Mouse (Mus musculus) MEL (cell line): Measurements from ENCODE around the gene Zc3hav1l. TPM values are rescaled to one million over a fixed set of nuclear protein-coding genes. Genes with fewer than 3 reads are reported as not detected.

Source experiments
- DNase-seq: peaks from one replicate; pipeline ENCODE4 v3.0.0; 2011; ENCODE audit warnings: low read depth, low spot score
- H3K27ac ChIP-seq: 2 replicates; pipeline ENCODE4 v1.5.1; 2012; ENCODE audit warnings: low read depth, mild to moderate bottlenecking, control low read depth, low read length, moderate library complexity; ENCODE audit not compliant: control insufficient read depth
- H3K27me3 ChIP-seq, 2 experiments: fragments of 150-350 bp in 1 of 2; sonication (generic) in 1 of 2; 2 replicates each; pipeline ENCODE4 v1.6.1; 2012; ENCODE audit warnings: low read length in 2 of 2, mild to moderate bottlenecking in 2 of 2, improper control_type of control experiment in 1 of 2, moderate library complexity in 1 of 2; ENCODE audit not compliant: insufficient read depth in 2 of 2, control insufficient read depth in 1 of 2
- H3K36me3 ChIP-seq, 2 experiments: 2 replicates each; pipeline ENCODE4 v1.6.1; 2012 to 2014; ENCODE audit warnings: low read length in 2 of 2, improper control_type of control experiment in 1 of 2, inconsistent platforms in 1 of 2, mild to moderate bottlenecking in 1 of 2; ENCODE audit not compliant: insufficient read depth in 2 of 2, control insufficient read depth in 1 of 2
- H3K4me1 ChIP-seq, 2 experiments: fragments of 150-350 bp in 1 of 2; sonication (generic) in 1 of 2; 2 replicates each; pipeline ENCODE4 v1.6.1; 2012; ENCODE audit warnings: low read length in 2 of 2, improper control_type of control experiment in 1 of 2, mild to moderate bottlenecking in 1 of 2; ENCODE audit not compliant: insufficient read depth in 2 of 2, control insufficient read depth in 1 of 2
- H3K4me3 ChIP-seq, 2 experiments: fragments of 150-350 bp in 1 of 2; sonication (generic) in 1 of 2; 2 replicates each; pipeline ENCODE4 v1.5.1; 2012; ENCODE audit warnings: low read depth in 2 of 2, low read length in 2 of 2, mild to moderate bottlenecking in 2 of 2, moderate library complexity in 2 of 2, control low read depth in 1 of 2, improper control_type of control experiment in 1 of 2; ENCODE audit not compliant: control insufficient read depth in 1 of 2, insufficient read depth in 1 of 2
- H3K79me2 ChIP-seq: 2 replicates; pipeline ENCODE4 v1.6.1; 2012; ENCODE audit warnings: mild to moderate bottlenecking, low read length, moderate library complexity; ENCODE audit not compliant: control insufficient read depth, poor library complexity, insufficient read depth
- H3K9ac ChIP-seq: 2 replicates; pipeline ENCODE4 v1.6.1; 2012; ENCODE audit warnings: low read depth, mild to moderate bottlenecking, control low read depth, low read length, moderate library complexity; ENCODE audit not compliant: control insufficient read depth, poor library complexity, severe bottlenecking
- H3K9me3 ChIP-seq: fragments of 150-350 bp; sonication (generic); replicated peaks from 2 replicates; pipeline ENCODE4 v1.6.1; 2012; ENCODE audit warnings: mild to moderate bottlenecking, low read length, improper control_type of control experiment, moderate library complexity; ENCODE audit not compliant: insufficient read depth
- BHLHE40 ChIP-seq: IDR thresholded peaks from 2 replicates; pipeline ENCODE4 v1.6.1; 2012; ENCODE audit warnings: low read depth, mild to moderate bottlenecking, inconsistent platforms, low read length, improper control_type of control experiment, borderline replicate concordance
- CHD1 ChIP-seq: IDR thresholded peaks from 2 replicates; pipeline ENCODE4 v1.6.1; 2012; ENCODE audit warnings: low read depth, mild to moderate bottlenecking, inconsistent platforms, low read length, improper control_type of control experiment
- CHD2 ChIP-seq: IDR thresholded peaks from 2 replicates; pipeline ENCODE4 v1.6.1; 2011; ENCODE audit warnings: low read length, improper control_type of control experiment
- CTCF ChIP-seq, 3 experiments: IDR thresholded peaks in 2 of 3; conservative IDR thresholded peaks in 1 of 3; 2 replicates each; pipeline ENCODE4 v1.5.1; 2011 to 2012; ENCODE audit warnings: low read length in 3 of 3, low read depth in 2 of 3, mild to moderate bottlenecking in 2 of 3, improper control_type of control experiment in 1 of 3, inconsistent platforms in 1 of 3, mixed read lengths in 1 of 3, moderate library complexity in 1 of 3; ENCODE audit not compliant: control insufficient read depth in 1 of 3, insufficient read depth in 1 of 3, poor library complexity in 1 of 3, severe bottlenecking in 1 of 3
- ELF1 ChIP-seq: IDR thresholded peaks from 2 replicates; pipeline ENCODE4 v1.6.1; 2014; ENCODE audit warnings: low read depth, mild to moderate bottlenecking, inconsistent platforms, low read length, improper control_type of control experiment, moderate library complexity
- EP300 ChIP-seq, 2 experiments: IDR thresholded peaks; 2 replicates each; pipeline ENCODE4 v1.6.1; 2011; ENCODE audit warnings: improper control_type of control experiment in 2 of 2, low read length in 2 of 2, low read depth in 1 of 2, mild to moderate bottlenecking in 1 of 2
- GABPA ChIP-seq: IDR thresholded peaks from 2 replicates; pipeline ENCODE4 v1.6.1; 2012; ENCODE audit warnings: low read depth, mild to moderate bottlenecking, inconsistent platforms, low read length, improper control_type of control experiment, moderate library complexity
- GATA1 ChIP-seq: IDR thresholded peaks from 2 replicates; pipeline ENCODE4 v1.6.1; 2011; ENCODE audit warnings: low read depth, low read length, improper control_type of control experiment
- HCFC1 ChIP-seq: IDR thresholded peaks from 2 replicates; pipeline ENCODE4 v1.6.1; 2012; ENCODE audit warnings: low read depth, mild to moderate bottlenecking, inconsistent platforms, low read length, improper control_type of control experiment, moderate library complexity
- JUND ChIP-seq: IDR thresholded peaks from 2 replicates; pipeline ENCODE4 v1.6.1; 2011; ENCODE audit warnings: low read depth, mild to moderate bottlenecking, improper control_type of control experiment, low read length
- KAT2A ChIP-seq: conservative IDR thresholded peaks from 2 replicates; pipeline ENCODE4 v1.6.1; 2012; ENCODE audit warnings: low read depth, low read length, improper control_type of control experiment, inconsistent platforms
- MAFK ChIP-seq: IDR thresholded peaks from 2 replicates; pipeline ENCODE4 v1.6.1; 2011; ENCODE audit warnings: low read depth, mild to moderate bottlenecking, low read length, improper control_type of control experiment, borderline replicate concordance
- MAX ChIP-seq: IDR thresholded peaks from 2 replicates; pipeline ENCODE4 v1.6.1; 2011; ENCODE audit warnings: low read length, improper control_type of control experiment
- MAZ ChIP-seq: IDR thresholded peaks from 2 replicates; pipeline ENCODE4 v1.6.1; 2012; ENCODE audit warnings: low read depth, mild to moderate bottlenecking, inconsistent platforms, low read length, improper control_type of control experiment
- MEF2A ChIP-seq: IDR thresholded peaks from 2 replicates; pipeline ENCODE4 v1.6.1; 2014; ENCODE audit warnings: low read depth, mild to moderate bottlenecking, inconsistent platforms, low read length, improper control_type of control experiment; ENCODE audit not compliant: poor library complexity, insufficient replicate concordance, severe bottlenecking; ENCODE audit errors: extremely low read depth
- MYB ChIP-seq: IDR thresholded peaks from 2 replicates; pipeline ENCODE4 v1.6.1; 2011; ENCODE audit warnings: mild to moderate bottlenecking, low read depth, low read length, improper control_type of control experiment
- MYC ChIP-seq: IDR thresholded peaks from 2 replicates; pipeline ENCODE4 v1.6.1; 2011; ENCODE audit warnings: low read depth, mild to moderate bottlenecking, low read length, improper control_type of control experiment, moderate library complexity
- NELFE ChIP-seq: IDR thresholded peaks from 2 replicates; pipeline ENCODE4 v1.6.1; 2011; ENCODE audit warnings: low read depth, low read length, improper control_type of control experiment
- NRF1 ChIP-seq: IDR thresholded peaks from 2 replicates; pipeline ENCODE4 v1.6.1; 2014; ENCODE audit warnings: low read depth, mild to moderate bottlenecking, inconsistent platforms, low read length, improper control_type of control experiment, moderate library complexity; ENCODE audit not compliant: poor library complexity, insufficient read depth, severe bottlenecking
- POLR2A ChIP-seq, 2 experiments: IDR thresholded peaks; 2 replicates each; pipeline ENCODE4 v1.6.1; 2011 to 2012; ENCODE audit warnings: low read length in 2 of 2, mild to moderate bottlenecking in 2 of 2, control low read depth in 1 of 2, improper control_type of control experiment in 1 of 2, low read depth in 1 of 2, moderate library complexity in 1 of 2; ENCODE audit not compliant: control insufficient read depth in 1 of 2, insufficient read depth in 1 of 2, poor library complexity in 1 of 2
- POLR2AphosphoS2 ChIP-seq: IDR thresholded peaks from 2 replicates; pipeline ENCODE4 v1.6.1; 2011; ENCODE audit warnings: low read length, improper control_type of control experiment
- POLR2AphosphoS5 ChIP-seq: IDR thresholded peaks from 2 replicates; pipeline ENCODE4 v1.6.1; 2012; ENCODE audit warnings: low read depth, borderline replicate concordance, mild to moderate bottlenecking, inconsistent platforms, low read length, moderate library complexity, mixed read lengths
- RAD21 ChIP-seq: IDR thresholded peaks from 2 replicates; pipeline ENCODE4 v1.6.1; 2011; ENCODE audit warnings: mild to moderate bottlenecking, low read depth, low read length, improper control_type of control experiment
- SIN3A ChIP-seq: IDR thresholded peaks from 2 replicates; pipeline ENCODE4 v1.6.1; 2012; ENCODE audit warnings: low read length, improper control_type of control experiment, inconsistent platforms
- TAL1 ChIP-seq: IDR thresholded peaks from 2 replicates; pipeline ENCODE4 v1.6.1; 2012; ENCODE audit warnings: mild to moderate bottlenecking, inconsistent platforms, low read length, moderate library complexity, mixed read lengths
- TBP ChIP-seq: IDR thresholded peaks from 2 replicates; pipeline ENCODE4 v1.8.0; 2011; ENCODE audit warnings: low read depth, low read length, improper control_type of control experiment
- TCF12 ChIP-seq: IDR thresholded peaks from 2 replicates; pipeline ENCODE4 v1.6.1; 2014; ENCODE audit warnings: low read depth, mild to moderate bottlenecking, inconsistent platforms, low read length, improper control_type of control experiment, moderate library complexity
- UBTF ChIP-seq: IDR thresholded peaks from 2 replicates; pipeline ENCODE4 v1.6.1; 2012; ENCODE audit warnings: low read depth, mild to moderate bottlenecking, inconsistent platforms, low read length, improper control_type of control experiment, moderate library complexity, borderline replicate concordance; ENCODE audit not compliant: insufficient read depth
- USF1 ChIP-seq: IDR thresholded peaks from 2 replicates; pipeline ENCODE4 v1.6.1; 2014; ENCODE audit warnings: low read depth, mild to moderate bottlenecking, inconsistent platforms, low read length, improper control_type of control experiment, moderate library complexity
- USF2 ChIP-seq, 2 experiments: IDR thresholded peaks; 2 replicates each; pipeline ENCODE4 v1.6.1; 2011 to 2012; ENCODE audit warnings: improper control_type of control experiment in 2 of 2, low read length in 2 of 2, borderline replicate concordance in 1 of 2, inconsistent platforms in 1 of 2, low read depth in 1 of 2, mild to moderate bottlenecking in 1 of 2; ENCODE audit not compliant: insufficient read depth in 1 of 2
- ZC3H11A ChIP-seq: IDR thresholded peaks from 2 replicates; pipeline ENCODE4 v1.6.1; 2012; ENCODE audit warnings: low read depth, mild to moderate bottlenecking, inconsistent platforms, low read length, improper control_type of control experiment
- polyA plus RNA-seq, 2 experiments: library from polyadenylated mRNA; stranded (reverse) in 1 of 2; unstranded in 1 of 2; fragments of >175 nt in 1 of 2; fragments of >200 nt in 1 of 2; gene quantifications; 2 replicates each; pipeline versions ENCODE4 v1.2.1 to v1.2.4; 2012; ENCODE audit warnings: low replicate concordance in 2 of 2, low read depth in 1 of 2; ENCODE audit not compliant: insufficient read length in 2 of 2, insufficient read depth in 1 of 2, missing spikeins in 1 of 2
- total RNA-seq: library from RNA; depleted of rRNA; stranded (reverse); fragments of 300-350 nt; gene quantifications from 2 replicates; pipeline ENCODE4 v1.2.3, GENCODE M21; 2012

Zc3hav1l gene
- total and polyA plus RNA-seq, 3 experiments, result 2.0 to 5.8 TPM; not detected in 1

- Histone ChIP-seq H3K36me3 (peaks cover 0 to 31% of the 10 kb centered on the region in 2 experiments; a peak in 2 of 4 replicates), H3K4me1 (peaks cover 16 to 26% of the 10 kb centered on the region in 2 experiments), H3K79me2 (no peaks in the 10 kb centered on the region), H3K9ac (no peak overlapping the region), H3K9me3 (no peaks in the 10 kb centered on the region), H3K4me3 (no peak overlapping the region), H3K27me3 (no peaks in the 10 kb centered on the region), H3K27ac (no peak overlapping the region)
- no peak for DNase-seq
- TF ChIP-seq MAFK, result no peak
- no peak for TF ChIP-seq USF2 (IDR thresholded peaks at IDR 0.05; ENCODE audit: borderline replicate concordance in 1 of 2, insufficient read depth in 1 of 2, low read depth in 1 of 2, low read length in 2 of 2)
- TF ChIP-seq SIN3A, result no peak
- no peak for TF ChIP-seq CHD2
- TF ChIP-seq NRF1, result no peak
- no peak for TF ChIP-seq TAL1
These were observed 54.3 kb downstream of the Zc3hav1l start for GRCm38 (mm10) chr6:38244806-38245205.

GRCm38 (mm10) chr6:38244167-38244566, 54.9 kb downstream of the Zc3hav1l start:
- no peaks in the 10 kb centered on the region for H3K27me3 ChIP-seq
- H3K27ac ChIP-seq, result no peak overlapping the region
- H3K9ac ChIP-seq, result no peak overlapping the region
- peaks cover 0 to 29% of the 10 kb centered on the region in 2 experiments; a peak in 2 of 4 replicates for H3K36me3 ChIP-seq
- peaks cover 16 to 26% of the 10 kb centered on the region in 2 experiments for H3K4me1 ChIP-seq
- no peaks in the 10 kb centered on the region for H3K79me2 ChIP-seq
- peak; percentile 57 for DNase-seq
- no peaks in the 10 kb centered on the region for H3K9me3 ChIP-seq
- no peak overlapping the region for H3K4me3 ChIP-seq
- TF ChIP-seq HCFC1 (no peak), BHLHE40 (no peak), MYB (no peak), UBTF (no peak), JUND (no peak), ZC3H11A (no peak), NRF1 (no peak), TBP (no peak), GABPA (no peak), EP300 (IDR thresholded peaks at IDR 0.05; ENCODE audit: low read depth in 1 of 2, low read length in 2 of 2) (peak; percentile 45 to 75; a peak in 3 of 4 replicates), MYC (peak; percentile 78; the same call in 1 of the 2 replicates), KAT2A (no peak), CHD1 (no peak), TCF12 (no peak), MEF2A (no peak), NELFE (no peak), MAX (peak; percentile 76; the same call in 1 of the 2 replicates), GATA1 (peak; percentile 76), POLR2AphosphoS5 (no peak), POLR2AphosphoS2 (no peak), CTCF (IDR thresholded peaks at IDR 0.05 in 2 of 3, conservative IDR thresholded peaks at IDR 0.05 in 1 of 3; ENCODE audit: control insufficient read depth in 1 of 3, insufficient read depth in 1 of 3, low read depth in 2 of 3, low read length in 3 of 3, poor library complexity in 1 of 3, severe bottlenecking in 1 of 3) (no peak), MAFK (no peak), RAD21 (no peak), USF2 (IDR thresholded peaks at IDR 0.05; ENCODE audit: borderline replicate concordance in 1 of 2, insufficient read depth in 1 of 2, low read depth in 1 of 2, low read length in 2 of 2) (no peak), ELF1 (no peak), MAZ (no peak), POLR2A (IDR thresholded peaks at IDR 0.05; ENCODE audit: control insufficient read depth in 1 of 2, insufficient read depth in 1 of 2, low read depth in 1 of 2, low read length in 2 of 2, poor library complexity in 1 of 2) (no peak), SIN3A (peak; percentile 41; the same call in 1 of the 2 replicates), USF1 (no peak)
